Mouse (Mus musculus): ENCODE measurements around the gene Unc13a.

- TF ChIP-seq CTCF (IDR thresholded peaks at IDR 0.05; ENCODE audit: borderline replicate concordance, insufficient read depth, low read depth, low read length) = no peak
- no peak; the same call in 1 of the 2 replicates for TF ChIP-seq POLR2A (IDR thresholded peaks at IDR 0.05; ENCODE audit: borderline replicate concordance, insufficient read depth, low read length)
These were observed 79.0 kb downstream of the Unc13a start for GRCm38 (mm10) chr8:71592374-71593170.

Data from cerebellum, adult 2 months (tissue).